Mouse (Mus musculus) limb, embryonic 14.5 days (tissue): ENCODE data around the gene Eif4e3. TPM values are rescaled to one million over a fixed set of nuclear protein-coding genes. Genes with fewer than 3 reads are reported as not detected.

Experiments
- ATAC-seq: fragments of 200-750 bp; cut with Nextera tagmentation; 2 replicates; pipeline ENCODE4 v1.8.0; 2017; ENCODE audit warnings: low read depth, moderate number of reproducible peaks, moderate TSS enrichment; ENCODE audit not compliant: low FRiP score
- DNase-seq: peaks from one replicate; pipeline ENCODE4 v3.0.0-alpha.2; 2015; ENCODE audit warnings: low spot score
- H3K27ac ChIP-seq: fragments of 300-500 bp; sonication (generic); replicated peaks from 2 replicates; pipeline ENCODE4 v1.5.1; 2014; ENCODE audit warnings: low read depth, mild to moderate bottlenecking, low read length, moderate library complexity, mixed read lengths
- H3K27me3 ChIP-seq: fragments of 300-500 bp; sonication (generic); 2 replicates; pipeline ENCODE4 v1.6.1; 2014; ENCODE audit warnings: low read length, mixed read lengths; ENCODE audit not compliant: control insufficient read depth, insufficient read depth
- H3K36me3 ChIP-seq: fragments of 300-500 bp; sonication (generic); 2 replicates; pipeline ENCODE4 v1.6.1; 2014; ENCODE audit warnings: mild to moderate bottlenecking, low read length, moderate library complexity, mixed read lengths; ENCODE audit not compliant: control insufficient read depth, insufficient read depth
- H3K4me1 ChIP-seq: fragments of 300-500 bp; sonication (generic); 2 replicates; pipeline ENCODE4 v1.6.1; 2014; ENCODE audit warnings: antibody characterized with exemption, low read length, mixed read lengths; ENCODE audit not compliant: control insufficient read depth, insufficient read depth
- H3K4me2 ChIP-seq: fragments of 300-500 bp; sonication (generic); replicated peaks from 2 replicates; pipeline ENCODE4 v1.6.1; 2014; ENCODE audit warnings: low read depth, mild to moderate bottlenecking, low read length, moderate library complexity; ENCODE audit not compliant: severe bottlenecking
- H3K4me3 ChIP-seq: fragments of 300-500 bp; sonication (generic); replicated peaks from 2 replicates; pipeline ENCODE4 v1.5.1; 2014; ENCODE audit warnings: low read length
- H3K9ac ChIP-seq: fragments of 300-500 bp; sonication (generic); 2 replicates; pipeline ENCODE4 v1.6.1; 2014; ENCODE audit warnings: mild to moderate bottlenecking, low read depth, low read length, moderate library complexity; ENCODE audit not compliant: severe bottlenecking
- H3K9me3 ChIP-seq: fragments of 300-500 bp; sonication (generic); 2 replicates; pipeline ENCODE4 v1.6.1; 2016; ENCODE audit warnings: low read length; ENCODE audit not compliant: control insufficient read depth
- POLR2A ChIP-seq: fragments of 200-500 bp; IDR thresholded peaks from 2 replicates; pipeline ENCODE4 v1.8.0; 2012; ENCODE audit warnings: inconsistent platforms, mild to moderate bottlenecking, moderate library complexity, borderline replicate concordance; ENCODE audit not compliant: insufficient read depth, insufficient read length; ENCODE audit errors: extremely low read depth
- WGBS: fragments of 180-500 bp; shearing (Covaris S2); extraction: QIAGEN DNeasy Blood & Tissue Kit; methylation state at CpG from one replicate; pipeline ENCODE4 v1.1.7; 2014; 5-methylcytosine and 5-hydroxymethylcytosine counted together
- polyA plus RNA-seq, 2 experiments: library from polyadenylated mRNA; depleted of rRNA in 1 of 2; stranded (reverse) in 1 of 2; unstranded in 1 of 2; fragments of >200 nt; fragmentation: Nextera tagmentation in 1 of 2; extraction: Ambion mirVana in 1 of 2; gene quantifications; 2 replicates each; pipeline versions ENCODE4 v1.2.1 to v1.2.3; 2012 to 2014

The Eif4e3 gene
- polyA plus RNA-seq, 2 experiments, result 14.6 to 19.8 TPM

- Histone ChIP-seq H3K9ac (no peak overlapping the region), H3K4me1 (peaks cover 15% of the 10 kb centered on the region), H3K36me3 (no peaks in the 10 kb centered on the region), H3K4me2 (no peak overlapping the region), H3K27me3 (no peaks in the 10 kb centered on the region), H3K9me3 (no peaks in the 10 kb centered on the region), H3K4me3 (no peak overlapping the region), H3K27ac (no peak overlapping the region)
- no peak for TF ChIP-seq POLR2A
- ATAC-seq, result no peak
- peak; percentile 62 for DNase-seq
- WGBS, result 78% methylated on average over 7 of the region's 7 CpGs
Observed at GRCm38 (mm10) chr6:99670481-99671119, 4.0 kb upstream of the Eif4e3 start.

DNA sequence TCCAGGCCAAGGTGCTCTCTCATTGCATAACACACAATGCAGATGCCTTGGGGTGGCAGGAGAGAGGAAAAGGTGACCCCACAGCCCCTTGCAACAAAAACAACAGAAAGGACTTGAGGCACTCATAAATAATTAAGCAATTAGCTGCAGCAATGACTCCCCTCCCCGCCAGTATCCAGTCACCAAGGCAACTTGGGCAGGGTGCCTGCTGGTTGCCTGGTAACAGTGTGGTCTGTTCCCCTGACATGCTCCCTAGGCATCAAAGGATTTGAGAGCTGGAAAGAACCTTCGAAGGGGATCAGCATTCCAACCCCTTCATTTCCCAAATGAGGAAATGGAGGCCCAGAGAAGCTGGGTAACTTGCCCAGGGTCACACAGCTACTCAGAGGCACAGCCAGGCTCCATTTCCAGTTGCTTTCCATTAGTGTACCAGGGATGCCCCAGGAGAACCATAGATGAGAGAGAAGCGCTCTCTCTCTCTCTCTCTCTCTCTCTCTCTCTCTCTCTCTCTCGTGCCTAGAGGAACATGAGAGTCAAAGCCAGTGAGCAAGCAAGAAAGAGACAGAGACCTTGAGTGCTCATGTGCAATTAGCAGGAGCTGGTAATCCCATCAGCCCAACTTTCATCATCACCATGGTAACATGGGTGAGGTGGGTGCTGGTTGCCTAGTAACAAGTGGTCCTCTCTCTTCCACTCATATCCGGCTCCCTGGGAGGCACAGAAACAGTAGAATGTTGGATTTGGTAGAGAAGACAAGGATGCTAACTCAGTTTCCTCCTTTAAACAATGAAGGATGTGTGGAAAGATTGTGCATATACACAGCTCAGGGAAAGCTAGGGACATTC, 3.1 kb upstream of the Eif4e3 start:
- Histone ChIP-seq H3K9me3 (no peaks in the 10 kb centered on the region), H3K4me2 (no peak overlapping the region), H3K9ac (no peak overlapping the region), H3K36me3 (no peaks in the 10 kb centered on the region), H3K4me3 (no peak overlapping the region), H3K27me3 (no peaks in the 10 kb centered on the region), H3K4me1 (peaks cover 21% of the 10 kb centered on the region), H3K27ac (no peak overlapping the region)
- ATAC-seq (no peak), DNase-seq (no peak)
- 37% methylated on average over 5 of the region's 5 CpGs for WGBS
- TF ChIP-seq POLR2A, result no peak

GRCm38 (mm10) chr6:99667290-99667689, 719 bp upstream of the Eif4e3 start:
- Histone ChIP-seq H3K4me3 (peak overlapping the region; percentile 83; the same call in 1 of the 2 replicates), H3K4me2 (peak overlapping the region; percentile 93), H3K9me3 (no peaks in the 10 kb centered on the region), H3K9ac (no peak overlapping the region), H3K27me3 (no peaks in the 10 kb centered on the region), H3K27ac (no peak overlapping the region), H3K36me3 (no peaks in the 10 kb centered on the region), H3K4me1 (peaks cover 21% of the 10 kb centered on the region)
- WGBS, result 16% methylated on average over 8 of the region's 8 CpGs
- peak; percentile 41 for DNase-seq
- TF ChIP-seq POLR2A, result no peak
- ATAC-seq, result peak; percentile 48; the same call in 1 of the 2 replicates

DNA sequence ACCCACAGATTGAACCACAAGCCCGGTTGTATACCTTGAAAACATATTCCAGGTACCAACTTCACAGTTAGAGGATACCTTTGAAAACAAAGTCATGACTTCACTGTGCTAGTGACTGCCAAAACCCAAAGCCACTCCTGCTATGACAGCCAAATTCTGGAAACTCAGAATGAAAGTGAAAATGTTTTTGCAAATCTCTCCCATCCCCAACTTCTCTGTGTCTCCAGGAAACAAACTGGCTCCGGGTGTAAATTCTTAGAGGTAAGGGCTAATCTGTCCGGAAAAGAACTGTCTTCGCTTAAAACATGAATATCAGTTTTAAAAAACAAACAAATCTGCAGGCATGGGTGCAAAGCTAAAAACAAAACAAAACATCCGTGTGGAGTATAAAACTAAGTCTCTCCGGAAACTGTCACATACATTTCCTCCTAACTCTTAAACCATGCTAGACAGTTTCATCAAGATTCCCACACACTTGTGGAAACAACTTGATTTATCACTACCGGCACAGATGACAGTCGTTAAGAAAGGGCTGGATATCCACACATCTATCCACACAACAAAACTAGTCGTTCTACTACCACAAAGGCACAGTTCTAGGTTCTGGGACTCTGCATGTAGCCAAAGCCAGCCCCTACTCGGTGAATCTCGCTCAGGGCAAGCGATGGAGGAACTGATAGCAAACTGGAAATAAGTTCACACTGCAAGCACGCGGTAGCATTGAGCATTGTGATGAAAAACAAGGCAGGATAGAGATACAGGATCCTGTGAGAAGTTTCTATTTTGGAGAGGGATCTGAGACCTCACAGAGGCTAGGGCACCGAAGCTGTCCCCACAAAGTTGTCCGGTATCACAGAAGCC, 884 bp downstream of the Eif4e3 start:
- Histone ChIP-seq H3K4me2 (peak overlapping the region; percentile 93), H3K27me3 (no peaks in the 10 kb centered on the region), H3K36me3 (no peaks in the 10 kb centered on the region), H3K9ac (peak overlapping the region; percentile 89), H3K4me3 (peak overlapping the region; percentile 83), H3K9me3 (no peaks in the 10 kb centered on the region), H3K4me1 (peaks cover 21% of the 10 kb centered on the region), H3K27ac (no peak overlapping the region)
- DNase-seq (no peak), ATAC-seq (no peak)
- WGBS, result 22% methylated on average over 16 of the region's 16 CpGs
- TF ChIP-seq POLR2A, result no peak

DNA sequence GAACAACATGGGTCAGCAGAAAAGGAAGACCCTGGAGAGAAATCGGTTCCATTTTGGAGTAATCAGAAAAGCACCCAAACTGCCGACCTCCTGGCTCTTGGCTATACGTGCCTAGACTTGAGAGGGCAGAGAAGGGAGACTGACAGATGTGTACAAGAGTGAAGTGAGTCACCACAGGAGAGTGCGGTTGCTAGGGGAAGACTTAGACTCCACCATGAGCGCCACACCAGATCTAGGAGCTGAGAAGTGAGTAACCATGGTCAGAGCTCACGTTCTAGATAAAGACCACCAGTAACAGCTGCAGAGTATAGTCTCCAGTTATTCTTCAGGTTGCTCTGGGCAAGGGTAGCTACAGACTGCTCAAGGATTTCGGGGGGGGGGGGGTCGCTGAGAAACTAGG, 3.3 kb downstream of the Eif4e3 start:
- no peak overlapping the region for H3K4me3 ChIP-seq
- DNase-seq, result no peak
- no peak for TF ChIP-seq POLR2A
- no peak overlapping the region for H3K4me2 ChIP-seq
- no peak overlapping the region for H3K9ac ChIP-seq
- no peaks in the 10 kb centered on the region for H3K9me3 ChIP-seq
- no peak overlapping the region for H3K27ac ChIP-seq
- no peaks in the 10 kb centered on the region for H3K27me3 ChIP-seq
- peaks cover 24% of the 10 kb centered on the region for H3K4me1 ChIP-seq
- 72% methylated on average over 8 of the region's 8 CpGs for WGBS
- no peaks in the 10 kb centered on the region for H3K36me3 ChIP-seq
- no peak for ATAC-seq
